ENCODE assay signal across 7 mouse cellular contexts in the genomic region with DNA sequence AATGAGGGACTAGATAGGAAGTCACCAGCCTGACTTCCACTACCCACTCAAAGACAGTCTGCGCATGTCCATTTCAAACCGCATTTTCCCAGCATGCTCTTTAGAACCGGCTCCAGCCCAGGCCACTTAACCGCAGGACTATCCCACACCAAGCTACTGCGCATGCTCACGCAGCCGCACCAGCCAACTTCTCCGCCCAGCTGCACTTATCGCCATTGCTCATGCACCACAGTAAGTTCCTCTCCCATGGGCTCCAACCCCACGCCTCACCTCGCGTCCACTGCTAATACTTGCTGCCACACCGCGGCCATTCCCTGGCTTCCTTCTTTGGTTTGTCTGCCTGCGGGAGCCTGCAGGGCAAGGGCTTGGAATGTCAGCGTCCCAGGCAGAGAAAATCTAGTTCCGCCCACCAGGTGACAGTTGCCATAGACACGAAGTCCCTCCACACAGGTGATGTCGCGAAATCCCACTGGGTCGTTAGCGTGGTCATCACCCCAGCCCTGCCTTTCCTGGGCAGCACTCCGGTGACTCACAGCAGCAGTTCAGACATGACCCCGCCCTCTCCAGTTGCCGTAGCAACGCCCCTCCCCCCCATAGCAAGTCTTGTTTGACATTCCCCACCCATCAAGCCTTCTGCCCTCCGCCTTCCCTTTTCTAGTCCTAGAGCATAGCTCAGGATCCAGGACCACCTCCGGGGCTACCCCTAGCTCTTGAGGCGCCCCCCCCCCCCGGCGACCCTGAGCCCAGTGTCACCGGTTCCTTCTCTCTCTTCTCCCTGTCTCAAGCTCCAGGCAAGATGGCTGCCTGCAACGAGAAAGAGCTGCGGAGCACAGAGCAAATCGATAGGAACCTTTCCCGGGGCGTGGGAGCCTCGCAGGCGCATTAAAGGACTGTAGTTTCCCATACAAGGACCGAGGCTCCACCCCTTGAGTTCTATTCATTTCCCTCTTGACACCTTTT. TPM values are rescaled to one million over a fixed set of nuclear protein-coding genes. Genes with fewer than 3 reads are reported as not detected.
DNase-seq lines count a peak whose midpoint lies in the region; ATAC-seq lines count a peak whose summit lies in the region.

A gene (minus strand): TSS at position 876 of the 960 bp plus-strand sequence.

- no peaks in the 10 kb centered on the region for H3K27me3 ChIP-seq in embryonic facial prominence, embryonic 11.5 days (ENCODE audit: control insufficient read depth, insufficient read depth, low read length)
- H3K27me3 ChIP-seq in limb, embryonic 11.5 days (ENCODE audit: control insufficient read depth, insufficient read depth, low read length), result no peaks in the 10 kb centered on the region
- H3K27me3 ChIP-seq in midbrain, embryonic 14.5 days (ENCODE audit: control insufficient read depth, insufficient read depth, low read length), result no peaks in the 10 kb centered on the region

- DNase-seq in adrenal gland, postnatal 14 days, result peak; percentile 92
- DNase-seq in embryonic facial prominence, embryonic 11.5 days (ENCODE audit: low spot score), result peak; percentile 86
- DNase-seq in heart, adult 11 months, result peak; percentile 99
- DNase-seq in kidney, adult 18-20 months, result peak; percentile 88
- DNase-seq in limb, embryonic 11.5 days (ENCODE audit: low spot score), result peak; percentile 83
- DNase-seq in midbrain, embryonic 14.5 days, result peak; percentile 93
- peak; percentile 76 to 84 for DNase-seq in spleen, adult 18-20 months

- no peaks in the 10 kb centered on the region for H3K4me1 ChIP-seq in embryonic facial prominence, embryonic 11.5 days (ENCODE audit: control insufficient read depth, insufficient read depth, low read length)
- no peaks in the 10 kb centered on the region for H3K4me1 ChIP-seq in limb, embryonic 11.5 days (ENCODE audit: control insufficient read depth, insufficient read depth, low read length)
- no peaks in the 10 kb centered on the region for H3K4me1 ChIP-seq in midbrain, embryonic 14.5 days (ENCODE audit: control insufficient read depth, insufficient read depth, low read length)

- no peaks in the 10 kb centered on the region for H3K9me3 ChIP-seq in embryonic facial prominence, embryonic 11.5 days (replicated peaks; ENCODE audit: control insufficient read depth, low read length)
- no peaks in the 10 kb centered on the region for H3K9me3 ChIP-seq in limb, embryonic 11.5 days (ENCODE audit: control insufficient read depth, low read length)
- H3K9me3 ChIP-seq in midbrain, embryonic 14.5 days (ENCODE audit: control insufficient read depth, low read length), result no peaks in the 10 kb centered on the region

- H3K4me3 ChIP-seq in embryonic facial prominence, embryonic 11.5 days (ENCODE audit: low read depth, low read length), result peak within 1 kb of the TSS; percentile 48
- H3K4me3 ChIP-seq in limb, embryonic 11.5 days (ENCODE audit: low read depth, low read length), result peak within 1 kb of the TSS; percentile 49
- H3K4me3 ChIP-seq in midbrain, embryonic 14.5 days (replicated peaks; ENCODE audit: low read depth, low read length), result peak within 1 kb of the TSS; percentile 47

- H3K9ac ChIP-seq in embryonic facial prominence, embryonic 11.5 days (replicated peaks; ENCODE audit: low read length), result peak within 1 kb of the TSS; percentile 54
- peak within 1 kb of the TSS; percentile 52 for H3K9ac ChIP-seq in limb, embryonic 11.5 days (ENCODE audit: low read length)
- peak within 1 kb of the TSS; percentile 59; the same call in 1 of the 2 replicates for H3K9ac ChIP-seq in midbrain, embryonic 14.5 days (replicated peaks; ENCODE audit: low read length)

- peak; percentile 77 for ATAC-seq in embryonic facial prominence, embryonic 11.5 days (replicated peaks; ENCODE audit: insufficient number of reproducible peaks, low FRiP score, low TSS enrichment, low read depth)
- ATAC-seq in limb, embryonic 11.5 days (ENCODE audit: insufficient number of reproducible peaks, low FRiP score, low TSS enrichment, low read depth), result peak; percentile 87
- peak; percentile 87 for ATAC-seq in midbrain, embryonic 14.5 days (ENCODE audit: low FRiP score, low TSS enrichment)

- WGBS in embryonic facial prominence, embryonic 11.5 days, result 18% methylated on average over 32 of the region's 40 CpGs
- WGBS in limb, embryonic 11.5 days, result 22% methylated on average over 39 of the region's 40 CpGs
- 18% methylated on average over 39 of the region's 40 CpGs for WGBS in midbrain, embryonic 14.5 days

- peak within 1 kb of the TSS; percentile 52 for H3K4me2 ChIP-seq in embryonic facial prominence, embryonic 11.5 days (ENCODE audit: low read depth, low read length)
- peak within 1 kb of the TSS; percentile 53 for H3K4me2 ChIP-seq in limb, embryonic 11.5 days (ENCODE audit: low read depth, severe bottlenecking)
- peak within 1 kb of the TSS; percentile 51 for H3K4me2 ChIP-seq in midbrain, embryonic 14.5 days (ENCODE audit: low read length)

- no peaks in the 10 kb centered on the region for H3K36me3 ChIP-seq in embryonic facial prominence, embryonic 11.5 days (replicated peaks; ENCODE audit: control insufficient read depth, insufficient read depth, low read depth, low read length)
- H3K36me3 ChIP-seq in limb, embryonic 11.5 days (ENCODE audit: control insufficient read depth, insufficient read depth, low read length), result no peaks in the 10 kb centered on the region
- peaks cover 17% of the 10 kb centered on the region for H3K36me3 ChIP-seq in midbrain, embryonic 14.5 days (ENCODE audit: control insufficient read depth, insufficient read depth, low read length)

- H3K27ac ChIP-seq in embryonic facial prominence, embryonic 11.5 days (replicated peaks; ENCODE audit: low read depth, low read length), result peak within 1 kb of the TSS; percentile 78
- peak within 1 kb of the TSS; percentile 43; the same call in 1 of the 2 replicates for H3K27ac ChIP-seq in limb, embryonic 11.5 days (replicated peaks; ENCODE audit: low read depth, low read length)
- H3K27ac ChIP-seq in midbrain, embryonic 14.5 days (replicated peaks; ENCODE audit: low read depth, low read length), result peak within 1 kb of the TSS; percentile 91

RNA-seq across cellular contexts. Expression of the gene that starts here (rescaled TPM):
- total RNA-seq in adrenal gland, postnatal 14 days (2021), result 51.0 and 54.3 TPM in 2 replicates
- polyA plus RNA-seq in embryonic facial prominence, embryonic 11.5 days (2014; fragmentation: Nextera tagmentation; extraction: Ambion mirVana), result 15.1 and 15.9 TPM in 2 replicates
- polyA plus RNA-seq in limb, embryonic 11.5 days (2014; fragmentation: Nextera tagmentation; extraction: Ambion mirVana), result 12.4 and 15.6 TPM in 2 replicates
- polyA plus RNA-seq in midbrain, embryonic 14.5 days (2014; fragmentation: Nextera tagmentation; extraction: Ambion mirVana), result 54.4 and 57.9 TPM in 2 replicates

Comparison
In these comparisons a context has a peak if more than half of its experiments do, and no peak if none do; other contexts are left out.
1. Peak in every context shown above with its lines: DNase-seq, ATAC-seq, H3K4me3 ChIP-seq and H3K27ac ChIP-seq.